Mouse (Mus musculus) kidney, embryonic 15.5 days (tissue): Measurements from ENCODE around the gene Uqcrc1. TPM values are rescaled to one million over a fixed set of nuclear protein-coding genes. Genes with fewer than 3 reads are reported as not detected.

Experiments
- ATAC-seq: fragments of 200-750 bp; cut with Nextera tagmentation; replicated peaks from 2 replicates; pipeline ENCODE4 v1.8.0; 2017; ENCODE audit warnings: moderate TSS enrichment; ENCODE audit not compliant: low FRiP score
- H3K27ac ChIP-seq: fragments of 300-500 bp; sonication (generic); 2 replicates; pipeline ENCODE4 v1.5.1; 2015; ENCODE audit warnings: mild to moderate bottlenecking, inconsistent platforms
- H3K27me3 ChIP-seq: fragments of 300-500 bp; sonication (generic); 2 replicates; pipeline ENCODE4 v1.6.1; 2015; ENCODE audit warnings: inconsistent platforms
- H3K36me3 ChIP-seq: fragments of 300-500 bp; sonication (generic); 2 replicates; pipeline ENCODE4 v1.6.1; 2015; ENCODE audit warnings: inconsistent platforms
- H3K4me1 ChIP-seq: fragments of 300-500 bp; sonication (generic); 2 replicates; pipeline ENCODE4 v1.6.1; 2015; ENCODE audit warnings: inconsistent platforms
- H3K4me2 ChIP-seq: fragments of 300-500 bp; sonication (generic); 2 replicates; pipeline ENCODE4 v1.6.1; 2015; ENCODE audit warnings: moderate library complexity, mild to moderate bottlenecking, inconsistent platforms
- H3K4me3 ChIP-seq: fragments of 300-500 bp; sonication (generic); replicated peaks from 2 replicates; pipeline ENCODE4 v1.5.1; 2015; ENCODE audit warnings: mild to moderate bottlenecking, inconsistent platforms
- H3K9ac ChIP-seq: fragments of 300-500 bp; sonication (generic); 2 replicates; pipeline ENCODE4 v1.6.1; 2015; ENCODE audit warnings: mild to moderate bottlenecking, inconsistent platforms
- H3K9me3 ChIP-seq: fragments of 300-500 bp; sonication (generic); replicated peaks from 2 replicates; pipeline ENCODE4 v1.6.1; 2016; ENCODE audit warnings: inconsistent platforms
- WGBS: fragments of 180-500 bp; shearing (Covaris S2); methylation state at CpG from one replicate; pipeline ENCODE4 v1.1.7; 2015; ENCODE audit warnings: mixed read lengths; 5-methylcytosine and 5-hydroxymethylcytosine counted together
- polyA plus RNA-seq: library from polyadenylated mRNA; unstranded; fragments of >200 nt; fragmentation: Nextera tagmentation; extraction: Ambion mirVana; gene quantifications from 2 replicates; pipeline ENCODE4 v1.2.1, GENCODE M21; 2015

The Uqcrc1 gene
- polyA plus RNA-seq, 1 experiment from 2014 or later: 523 TPM

GRCm38 (mm10) chr9:108987704-108988350, 51.4 kb downstream of the Uqcrc1 start:
- no peak overlapping the region for H3K9ac ChIP-seq
- H3K4me1 ChIP-seq: peaks cover 41% of the 10 kb centered on the region
- H3K27ac ChIP-seq: no peak overlapping the region
- 21% methylated on average over 15 of the region's 15 CpGs for WGBS
- H3K27me3 ChIP-seq: no peaks in the 10 kb centered on the region
- H3K36me3 ChIP-seq: no peaks in the 10 kb centered on the region
- H3K4me2 ChIP-seq: peak overlapping the region; percentile 45
- no peaks in the 10 kb centered on the region for H3K9me3 ChIP-seq
- ATAC-seq: no peak
- peak overlapping the region; percentile 18 for H3K4me3 ChIP-seq

GRCm38 (mm10) chr9:108989802-108990461, 53.5 kb downstream of the Uqcrc1 start:
- peaks cover 47% of the 10 kb centered on the region for H3K4me1 ChIP-seq
- H3K36me3 ChIP-seq: no peaks in the 10 kb centered on the region
- WGBS: 70% methylated on average over 4 of the region's 4 CpGs
- no peak for ATAC-seq
- H3K27me3 ChIP-seq: no peaks in the 10 kb centered on the region
- H3K4me2 ChIP-seq: no peak overlapping the region
- no peak overlapping the region for H3K4me3 ChIP-seq
- no peak overlapping the region for H3K9ac ChIP-seq
- no peaks in the 10 kb centered on the region for H3K9me3 ChIP-seq
- peak overlapping the region; percentile 94 for H3K27ac ChIP-seq

DNA sequence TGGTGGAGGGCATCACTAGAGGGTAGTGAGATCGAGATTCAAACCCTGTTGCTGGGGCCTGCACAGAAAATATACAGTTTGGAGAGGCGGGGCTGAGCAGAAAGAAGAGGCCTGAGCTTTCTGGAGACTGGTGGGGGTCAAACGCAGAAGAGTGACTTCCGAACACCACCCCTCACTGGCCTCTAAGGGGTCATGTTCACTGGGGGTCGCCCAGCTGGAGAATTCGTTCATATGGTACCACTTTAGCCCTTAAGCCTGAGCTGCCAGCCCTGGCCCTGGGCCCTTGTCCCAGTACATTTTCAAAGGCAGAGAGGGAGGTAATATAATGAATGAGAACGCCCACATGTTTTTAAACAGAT, 54.0 kb downstream of the Uqcrc1 start:
- H3K36me3 ChIP-seq: no peaks in the 10 kb centered on the region
- no peak overlapping the region for H3K4me3 ChIP-seq
- ATAC-seq: no peak
- H3K4me2 ChIP-seq: no peak overlapping the region
- peaks cover 51% of the 10 kb centered on the region for H3K4me1 ChIP-seq
- H3K27ac ChIP-seq: peak overlapping the region; percentile 94
- no peaks in the 10 kb centered on the region for H3K27me3 ChIP-seq
- H3K9ac ChIP-seq: no peak overlapping the region
- WGBS: 57% methylated on average over 7 of the region's 7 CpGs
- no peaks in the 10 kb centered on the region for H3K9me3 ChIP-seq

DNA sequence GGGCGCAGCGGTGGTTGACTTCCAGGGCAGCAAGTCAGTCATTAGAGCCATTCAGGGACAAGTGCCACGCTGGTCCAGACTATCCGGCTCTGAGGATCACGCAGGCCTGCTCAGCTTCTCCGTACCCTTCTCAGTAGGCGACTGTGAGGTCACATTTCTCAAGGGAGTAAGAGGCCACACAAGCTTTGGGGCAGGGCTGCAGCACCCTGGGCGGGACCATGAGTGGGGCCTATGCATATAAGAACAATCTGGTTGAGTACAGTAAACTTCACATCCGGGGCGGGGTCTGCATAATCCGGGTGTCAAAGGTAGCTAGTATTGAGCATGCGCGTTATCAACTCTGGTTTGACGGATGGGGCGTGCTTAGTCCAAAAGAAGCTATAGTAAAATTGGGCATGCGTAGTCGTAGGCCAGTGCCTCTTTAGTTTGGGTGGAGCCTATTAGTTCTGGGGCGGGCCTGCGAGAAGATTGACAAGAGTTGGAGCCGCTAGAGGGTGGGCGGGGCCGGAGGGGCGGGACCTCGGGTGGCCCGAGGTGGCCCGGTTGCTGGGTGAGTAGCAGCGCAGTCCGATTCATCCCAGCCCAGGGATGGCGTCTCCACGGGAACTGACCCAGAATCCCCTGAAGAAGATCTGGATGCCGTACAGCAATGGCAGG, 55.1 kb downstream of the Uqcrc1 start, which contains the start of gene Pfkfb4:
Gene Pfkfb4, plus strand, starts transcription at position 351 of the 657 bp plus-strand sequence.
- peak; percentile 96 for ATAC-seq
- Histone ChIP-seq H3K9ac (peak within 1 kb of the TSS; percentile 51), H3K27ac (peak within 1 kb of the TSS; percentile 94), H3K4me1 (peaks cover 61% of the 10 kb centered on the region), H3K4me3 (peak within 1 kb of the TSS; percentile 58), H3K9me3 (no peaks in the 10 kb centered on the region), H3K4me2 (peak within 1 kb of the TSS; percentile 88), H3K36me3 (no peaks in the 10 kb centered on the region), H3K27me3 (no peaks in the 10 kb centered on the region)
- under 1% methylated on average over 31 of the region's 31 CpGs for WGBS

- peak overlapping the region; percentile 58 for H3K4me3 ChIP-seq
- no peaks in the 10 kb centered on the region for H3K36me3 ChIP-seq
- H3K9ac ChIP-seq: peak overlapping the region; percentile 51
- WGBS: 7% methylated on average over 18 of the region's 18 CpGs
- no peaks in the 10 kb centered on the region for H3K9me3 ChIP-seq
- H3K4me1 ChIP-seq: peaks cover 61% of the 10 kb centered on the region
- peak overlapping the region; percentile 88 for H3K4me2 ChIP-seq
- peak overlapping the region; percentile 66 for H3K27ac ChIP-seq
- H3K27me3 ChIP-seq: no peaks in the 10 kb centered on the region
- no peak; the same call in 1 of the 2 replicates for ATAC-seq
These were observed 55.6 kb downstream of the Uqcrc1 start for GRCm38 (mm10) chr9:108992085-108992469.

DNA sequence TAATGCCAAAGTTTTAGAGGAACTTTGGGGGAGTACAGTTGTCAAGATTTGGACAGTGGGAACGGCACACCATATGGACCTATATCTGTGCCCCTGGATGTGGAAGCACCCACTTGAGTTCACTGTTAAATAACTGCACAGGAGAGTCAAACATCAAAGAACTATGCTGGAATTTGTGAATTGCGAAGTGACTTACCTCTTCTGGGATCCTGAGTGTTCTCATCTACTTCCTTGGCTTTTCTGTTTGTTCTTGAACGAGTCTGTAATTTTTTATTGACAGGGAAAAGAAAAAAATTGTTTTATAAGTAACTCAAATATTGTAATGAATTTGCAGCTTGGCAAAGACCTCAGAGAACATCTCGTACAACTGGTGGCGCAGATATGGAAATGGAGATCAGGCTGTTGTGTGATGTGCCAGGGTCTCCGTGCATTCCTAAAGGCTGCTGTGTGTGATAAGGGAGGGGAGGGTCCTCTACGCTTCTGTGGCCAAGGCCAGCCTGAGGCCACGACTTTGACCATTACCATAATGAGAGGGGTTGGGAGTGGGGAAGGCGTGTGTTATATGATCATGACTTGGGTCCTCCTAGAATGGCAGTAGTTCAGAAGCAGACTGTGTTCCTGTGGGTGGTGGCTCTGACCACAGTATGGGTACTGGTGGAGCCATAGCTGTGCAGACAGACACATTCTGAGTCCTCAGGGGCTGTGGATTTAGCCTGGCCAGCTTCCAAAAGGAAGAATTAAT, 56.4 kb downstream of the Uqcrc1 start:
- no peak for ATAC-seq
- peak overlapping the region; percentile 88 for H3K4me2 ChIP-seq
- no peak overlapping the region for H3K27ac ChIP-seq
- H3K36me3 ChIP-seq: no peaks in the 10 kb centered on the region
- no peaks in the 10 kb centered on the region for H3K27me3 ChIP-seq
- peak overlapping the region; percentile 58 for H3K4me3 ChIP-seq
- WGBS: 62% methylated on average over 9 of the region's 9 CpGs
- peaks cover 59% of the 10 kb centered on the region for H3K4me1 ChIP-seq
- H3K9me3 ChIP-seq: no peaks in the 10 kb centered on the region
- H3K9ac ChIP-seq: peak overlapping the region; percentile 51; the same call in 1 of the 2 replicates

DNA sequence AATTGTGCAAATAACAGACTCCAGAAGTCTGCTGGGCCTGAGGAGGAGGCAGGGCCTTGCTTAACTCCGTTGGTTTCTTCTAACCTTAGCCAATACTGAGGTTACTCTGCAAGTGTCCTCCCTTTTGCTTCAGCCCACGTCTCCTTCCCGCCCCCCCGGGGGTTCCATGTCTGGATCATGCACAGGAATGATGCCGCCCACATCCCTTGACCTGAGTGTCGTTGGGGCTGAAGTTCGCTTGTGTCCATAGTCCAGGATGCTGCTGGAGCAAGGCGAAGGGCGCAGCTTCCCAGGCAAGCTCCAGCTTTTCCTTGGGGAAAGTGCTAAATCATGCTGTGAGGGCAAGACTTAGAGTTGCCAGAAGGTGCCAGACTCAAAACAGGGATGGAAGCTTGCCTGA, 60.0 kb downstream of the Uqcrc1 start:
- Histone ChIP-seq H3K9ac (no peak overlapping the region), H3K27me3 (no peaks in the 10 kb centered on the region), H3K4me1 (peaks cover 28% of the 10 kb centered on the region), H3K4me3 (no peak overlapping the region), H3K9me3 (no peaks in the 10 kb centered on the region), H3K4me2 (no peak overlapping the region), H3K27ac (no peak overlapping the region), H3K36me3 (no peaks in the 10 kb centered on the region)
- ATAC-seq: no peak
- 57% methylated on average over 9 of the region's 9 CpGs for whole genome bisulfite sequencing

- H3K9me3 ChIP-seq: no peaks in the 10 kb centered on the region
- no peaks in the 10 kb centered on the region for H3K27me3 ChIP-seq
- H3K4me1 ChIP-seq: peaks cover 14% of the 10 kb centered on the region
- H3K9ac ChIP-seq: no peak overlapping the region
- 80% methylated on average over 19 of the region's 19 CpGs for WGBS
- 0 out of 2 replicates have a peak, but pooled peaks cover 4% of the 10 kb centered on the region for H3K36me3 ChIP-seq
- no peak overlapping the region for H3K4me3 ChIP-seq
- H3K4me2 ChIP-seq: no peak overlapping the region
- no peak for ATAC-seq
- no peak overlapping the region for H3K27ac ChIP-seq
These were observed 62.1 kb downstream of the Uqcrc1 start for GRCm38 (mm10) chr9:108998287-108999166.

GRCm38 (mm10) chr9:108999167-108999526, 62.7 kb downstream of the Uqcrc1 start:
- H3K27ac ChIP-seq: no peak overlapping the region
- 0 out of 2 replicates have a peak, but pooled peaks cover 4% of the 10 kb centered on the region for H3K36me3 ChIP-seq
- no peaks in the 10 kb centered on the region for H3K9me3 ChIP-seq
- 71% methylated on average over 4 of the region's 4 CpGs for WGBS
- no peaks in the 10 kb centered on the region for H3K27me3 ChIP-seq
- no peak overlapping the region for H3K4me2 ChIP-seq
- ATAC-seq: no peak
- no peak overlapping the region for H3K4me3 ChIP-seq
- H3K9ac ChIP-seq: no peak overlapping the region
- H3K4me1 ChIP-seq: peaks cover 14% of the 10 kb centered on the region
